Mouse (Mus musculus) adrenal gland, postnatal 14 days (tissue): Measurements from ENCODE around the gene Eif2b1. TPM values are rescaled to one million over a fixed set of nuclear protein-coding genes. Genes with fewer than 3 reads are reported as not detected.

Experiments used
- total RNA-seq: library from RNA; stranded (reverse); gene quantifications from 2 replicates; pipeline ENCODE4 v1.2.3, GENCODE M21; 2021

Gene Eif2b1
- total RNA-seq, 1 experiment from 2014 or later = 42.9 TPM

Other genes with a start within 250 kb of the Eif2b1 start
- 143 and 159 TPM in 2 replicates for gene Cdk2ap1, start 216.0 kb downstream of the Eif2b1 start, total RNA-seq
- gene Sbno1, start 153.1 kb downstream of the Eif2b1 start, total RNA-seq = 90.7 and 103 TPM in 2 replicates
- 146 and 162 TPM in 2 replicates for gene Kmt5a, start 139.2 kb downstream of the Eif2b1 start, total RNA-seq
- 21.2 and 23.9 TPM in 2 replicates for gene Rilpl2, start 100.8 kb downstream of the Eif2b1 start, total RNA-seq
- 13.4 and 18.4 TPM in 2 replicates for gene Snrnp35, start 96.0 kb downstream of the Eif2b1 start, total RNA-seq
- gene Rilpl1, start 47.7 kb downstream of the Eif2b1 start, total RNA-seq = 15.8 and 18.1 TPM in 2 replicates
- 200 and 212 TPM in 2 replicates for gene Tmed2, start 38.4 kb downstream of the Eif2b1 start, total RNA-seq
- 12.0 and 16.3 TPM in 2 replicates for gene Ddx55, start 26.3 kb downstream of the Eif2b1 start, total RNA-seq
- gene Gtf2h3, start within 50 bp of the Eif2b1 start, total RNA-seq = 35.6 and 35.7 TPM in 2 replicates
- 55.2 and 60.1 TPM in 2 replicates for gene Atp6v0a2, start 49.4 kb upstream of the Eif2b1 start, total RNA-seq
- gene Dnah10, start 146.0 kb upstream of the Eif2b1 start, total RNA-seq = 0.78 and 0.94 TPM in 2 replicates